Mouse (Mus musculus) C2C12 (cell line): Measurements from ENCODE around the gene Serinc3. TPM values are rescaled to one million over a fixed set of nuclear protein-coding genes. Genes with fewer than 3 reads are reported as not detected.

Source experiments
- H3K27me3 ChIP-seq: one replicate; pipeline ENCODE4 v1.6.1; 2011; ENCODE audit not compliant: control insufficient read depth, insufficient read depth, insufficient read length
- H3K36me3 ChIP-seq: one replicate; pipeline ENCODE4 v1.6.1; 2011; ENCODE audit not compliant: control insufficient read depth, insufficient read depth
- H3K4me3 ChIP-seq: one replicate; pipeline ENCODE4 v1.5.1; 2011; ENCODE audit warnings: mild to moderate bottlenecking, control low read depth; ENCODE audit not compliant: poor library complexity, insufficient read depth, severe bottlenecking
- H3K79me2 ChIP-seq: one replicate; pipeline ENCODE4 v1.6.1; 2011; ENCODE audit not compliant: control insufficient read depth, insufficient read depth
- H3K79me3 ChIP-seq: one replicate; pipeline ENCODE4 v1.6.1; 2011; ENCODE audit warnings: low read depth, control low read depth
- H3ac ChIP-seq: one replicate; pipeline ENCODE3; 2011; ENCODE audit warnings: low read depth; ENCODE audit not compliant: control insufficient read depth, insufficient read length
- CEBPB ChIP-seq: IDR thresholded peaks from one replicate; pipeline ENCODE4 v1.6.1; 2011; ENCODE audit warnings: low read depth, mild to moderate bottlenecking, control low read depth, moderate library complexity
- CTCF ChIP-seq: IDR thresholded peaks from one replicate; pipeline ENCODE4 v1.5.1; 2011; ENCODE audit not compliant: control insufficient read depth, insufficient read depth, insufficient read length
- FOSL1 ChIP-seq: IDR thresholded peaks from one replicate; pipeline ENCODE4 v1.8.0; 2011; ENCODE audit warnings: mild to moderate bottlenecking, low read length; ENCODE audit not compliant: poor library complexity, insufficient read depth, severe bottlenecking
- MAX ChIP-seq: IDR thresholded peaks from one replicate; pipeline ENCODE4 v1.6.1; 2011; ENCODE audit warnings: mild to moderate bottlenecking, control low read depth
- MYOD1 ChIP-seq: IDR thresholded peaks from one replicate; pipeline ENCODE4 v1.6.1; 2011; ENCODE audit warnings: low read depth; ENCODE audit not compliant: control insufficient read depth, insufficient read length
- MYOG ChIP-seq: IDR thresholded peaks from one replicate; pipeline ENCODE4 v1.6.1; 2011; ENCODE audit not compliant: control insufficient read depth, insufficient read length; ENCODE audit errors: extremely low read depth
- USF1 ChIP-seq: IDR thresholded peaks from one replicate; pipeline ENCODE4 v1.6.1; 2011; ENCODE audit warnings: low read depth, mild to moderate bottlenecking, control low read depth, moderate library complexity
- long read RNA-seq, 2 experiments: library from polyadenylated mRNA; unstranded; transcript quantifications; one replicate each; pipeline ENCODE4 v2.0.0; 2019 to 2020
- polyA plus RNA-seq: library from polyadenylated mRNA; unstranded; fragments of >200 nt; fragmentation: generic; extraction: Trizol; gene quantifications from one replicate; pipeline ENCODE4 v1.2.1, GENCODE M21; 2012; ENCODE audit warnings: missing spikeins

Gene Serinc3
- 29.4 TPM for polyA plus RNA-seq
- long read RNA-seq, experiment 1, transcript Serinc3-201 (10 exons, 3,683 nt): major isoform, 6 of 14 reads
- long read RNA-seq, experiment 1, partial matches to known transcripts: 0 of 14 reads
- long read RNA-seq, experiment 1, other reads (novel, unspliced or antisense): 8 of 14 reads
- long read RNA-seq, experiment 2, transcript Serinc3-201 (10 exons, 3,683 nt): major isoform, 37 of 41 reads
- long read RNA-seq, experiment 2, partial matches to known transcripts: 3 of 41 reads
- long read RNA-seq, experiment 2, other reads (novel, unspliced or antisense): 1 of 41 reads

- Histone ChIP-seq H3K79me3 (peaks cover 18% of the 10 kb centered on the region), H3K79me2 (peaks cover 48% of the 10 kb centered on the region), H3K27me3 (no peaks in the 10 kb centered on the region), H3K4me3 (peak within 1 kb of the TSS; percentile 80), H3ac (peak within 1 kb of the TSS; percentile 80), H3K36me3 (no peaks in the 10 kb centered on the region)
- TF ChIP-seq USF1 (no peak), CEBPB (no peak), CTCF (peak; percentile 17), MYOD1 (no peak), MAX (no peak), FOSL1 (no peak), MYOG (no peak)
Observed at GRCm38 (mm10) chr2:163644575-163645385, at the start of gene Serinc3. Gene Serinc3 (minus strand): TSS chr2:163645131.

DNA sequence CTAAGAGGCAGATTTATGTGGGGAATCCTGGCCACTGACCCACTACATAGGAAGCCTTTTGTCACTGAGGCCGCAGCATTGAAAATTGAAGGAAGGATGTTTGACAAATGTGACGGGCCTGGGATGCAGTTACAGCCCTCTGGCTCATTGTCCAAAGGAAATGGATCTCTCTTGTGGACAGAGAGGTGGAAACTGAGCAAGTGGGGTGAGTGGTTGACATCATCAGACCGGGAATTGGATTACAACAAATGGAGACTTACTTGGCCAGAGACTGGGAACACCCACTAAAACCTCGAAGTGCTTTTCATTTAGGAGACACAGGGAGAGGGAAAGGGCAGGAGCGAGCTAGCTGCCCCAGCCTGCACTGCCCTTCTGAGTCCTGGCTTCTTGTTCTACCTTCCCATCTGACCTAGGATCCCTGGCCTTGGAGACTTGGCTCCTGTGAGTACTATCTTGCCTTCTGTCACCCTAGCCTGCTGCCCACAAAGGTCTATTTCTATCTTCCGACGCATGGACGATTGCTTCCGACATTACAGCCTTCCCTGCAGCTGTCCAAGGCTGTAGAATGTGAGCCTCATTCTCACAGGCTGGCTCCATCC lies 48.9 kb upstream of the Serinc3 start:
- Histone ChIP-seq H3ac (peak overlapping the region; percentile 82), H3K79me3 (peaks cover 27% of the 10 kb centered on the region), H3K79me2 (peaks cover 45% of the 10 kb centered on the region), H3K4me3 (peak overlapping the region; percentile 19), H3K36me3 (no peaks in the 10 kb centered on the region), H3K27me3 (no peaks in the 10 kb centered on the region)
- no peak for TF ChIP-seq MAX
- TF ChIP-seq FOSL1: no peak
- no peak for TF ChIP-seq USF1
- TF ChIP-seq CTCF: no peak
- TF ChIP-seq MYOG: no peak
- no peak for TF ChIP-seq CEBPB
- TF ChIP-seq MYOD1: peak; percentile 59

DNA sequence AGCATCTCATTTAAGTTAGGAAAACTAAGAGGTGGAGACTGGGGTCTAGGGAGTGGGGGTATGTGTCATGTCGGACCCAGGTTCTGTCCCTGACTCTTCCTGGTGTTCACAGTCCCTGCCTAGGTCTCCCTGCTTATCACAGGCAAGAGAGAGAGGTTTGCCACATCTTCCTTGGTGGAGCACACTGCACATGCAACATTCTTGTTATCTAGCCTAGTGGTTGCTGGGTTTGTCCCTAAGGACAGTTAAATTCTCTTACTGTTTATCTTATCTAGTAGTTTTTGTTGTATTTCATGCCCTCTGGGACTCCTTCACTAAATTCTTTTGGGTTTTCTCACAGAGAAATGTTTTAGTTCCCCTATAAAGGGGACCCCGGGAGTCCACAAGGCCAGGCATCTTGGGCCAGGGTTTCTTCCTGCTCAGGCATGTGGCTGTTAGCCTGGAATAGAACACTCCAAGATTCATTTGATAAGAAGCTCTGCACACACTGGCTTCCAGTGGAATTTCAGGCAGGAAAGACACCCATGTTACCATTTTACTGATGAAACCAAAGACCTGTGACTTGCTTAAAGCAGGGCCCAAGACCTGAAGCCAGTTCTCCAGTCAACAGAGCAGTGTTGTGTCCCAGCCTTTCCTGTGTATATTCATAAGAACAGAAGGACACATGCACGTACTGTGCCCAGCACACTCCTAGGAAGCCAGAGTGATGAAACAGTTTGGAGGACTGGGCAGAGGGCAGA lies 48.1 kb upstream of the Serinc3 start:
- TF ChIP-seq FOSL1: no peak
- H3K36me3 ChIP-seq: no peaks in the 10 kb centered on the region
- no peak overlapping the region for H3K4me3 ChIP-seq
- H3K27me3 ChIP-seq: no peaks in the 10 kb centered on the region
- H3K79me3 ChIP-seq: peaks cover 27% of the 10 kb centered on the region
- H3K79me2 ChIP-seq: peaks cover 39% of the 10 kb centered on the region
- no peak overlapping the region for H3ac ChIP-seq

DNA sequence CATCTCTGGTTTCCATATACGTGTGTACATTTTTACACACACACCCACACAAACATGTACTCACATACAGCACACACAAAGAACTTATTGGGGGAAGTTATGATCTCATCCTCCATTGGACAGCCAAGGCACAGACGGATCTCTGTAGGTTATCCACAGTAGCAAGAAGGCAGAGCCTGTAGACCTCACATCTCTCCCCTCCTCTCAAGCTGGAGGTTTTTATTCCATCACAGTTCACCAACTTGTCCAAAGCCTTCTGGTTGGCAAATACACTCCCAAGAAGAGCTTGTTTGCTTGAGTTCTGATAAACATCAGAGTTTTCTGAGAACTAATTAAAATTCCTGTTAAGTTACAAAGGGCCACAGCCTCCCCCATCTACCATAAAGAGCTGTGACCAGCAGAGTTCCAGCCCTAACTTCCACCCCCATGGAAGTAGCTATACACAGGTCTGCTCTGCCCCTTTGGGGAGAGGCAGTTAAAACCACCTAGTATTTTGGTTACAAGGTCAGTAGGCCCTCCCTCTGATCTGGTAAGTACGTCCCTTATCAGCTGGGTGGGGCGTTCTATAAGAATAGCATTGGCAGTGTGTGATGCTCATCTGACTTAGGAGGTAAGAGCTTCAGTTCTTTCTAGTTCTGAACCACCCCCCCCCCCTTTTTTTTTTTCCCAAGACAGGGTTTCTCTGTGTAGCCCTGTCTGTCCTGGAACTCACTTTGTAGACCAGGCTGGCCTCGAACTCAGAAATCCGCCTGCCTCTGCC lies 47.1 kb upstream of the Serinc3 start:
- no peaks in the 10 kb centered on the region for H3K27me3 ChIP-seq
- H3K36me3 ChIP-seq: no peaks in the 10 kb centered on the region
- no peak for TF ChIP-seq CEBPB
- H3K79me3 ChIP-seq: peaks cover 25% of the 10 kb centered on the region
- H3ac ChIP-seq: no peak overlapping the region
- peaks cover 32% of the 10 kb centered on the region for H3K79me2 ChIP-seq
- no peak overlapping the region for H3K4me3 ChIP-seq

DNA sequence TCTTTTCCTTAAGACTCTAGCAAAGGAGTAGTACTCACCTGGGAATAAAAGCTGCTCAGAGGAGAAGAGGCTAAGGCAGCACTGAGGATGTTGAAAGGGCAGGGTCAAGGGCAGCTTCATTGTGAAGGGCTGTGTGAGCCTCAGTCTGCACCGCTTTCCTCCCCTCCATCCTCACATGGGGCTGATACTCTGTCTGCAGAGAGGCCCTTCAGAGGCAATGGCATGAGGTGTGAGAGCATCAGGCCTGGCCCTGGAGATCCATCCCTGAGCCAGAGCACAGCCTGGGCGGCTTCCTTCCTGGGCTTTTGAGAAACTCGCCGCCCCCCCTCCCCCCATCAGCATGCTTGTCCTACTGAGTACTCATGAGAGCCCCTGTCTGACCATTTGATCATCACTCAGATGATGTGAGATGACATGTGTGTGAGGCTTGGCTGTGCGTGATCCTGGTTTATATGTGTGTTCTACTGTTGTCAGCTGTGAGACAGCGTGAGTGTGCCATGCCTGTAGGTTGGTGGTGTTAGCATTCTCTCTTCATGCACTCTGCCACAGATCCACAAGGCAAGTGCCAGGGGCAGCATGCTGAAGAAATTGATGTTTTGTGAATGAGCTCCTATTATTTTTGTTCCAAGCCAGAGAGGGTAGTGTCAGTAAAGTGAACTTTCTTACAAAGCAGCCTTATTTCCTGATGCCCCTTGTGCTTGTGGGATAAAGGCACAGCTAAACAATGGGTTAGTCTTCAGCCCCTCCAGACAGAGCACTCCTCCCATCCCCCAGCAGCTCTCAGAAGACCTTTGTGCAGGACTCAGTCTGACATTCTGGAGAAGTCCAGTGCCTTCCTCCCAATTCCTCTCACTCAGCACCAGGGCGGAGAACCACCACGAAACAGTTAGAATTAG lies 45.7 kb upstream of the Serinc3 start:
- Histone ChIP-seq H3K79me3 (peaks cover 13% of the 10 kb centered on the region), H3K36me3 (no peaks in the 10 kb centered on the region), H3K27me3 (no peaks in the 10 kb centered on the region), H3ac (no peak overlapping the region), H3K4me3 (no peak overlapping the region), H3K79me2 (peaks cover 25% of the 10 kb centered on the region)
- TF ChIP-seq CTCF (no peak), MAX (no peak), FOSL1 (no peak), MYOG (no peak), USF1 (no peak), MYOD1 (no peak), CEBPB (no peak)
